Mouse (Mus musculus) intestine, embryonic 16.5 days (tissue): ENCODE measurements at regions not wholly inside any gene's neighbourhood (a gene's known extent, or its start where the extent isn't known, plus 50 kb on each side); places are given as distances from the start of the nearest gene placed in this dataset.

ENCODE experiments used
- ATAC-seq: fragments of 200-750 bp; cut with Nextera tagmentation; 2 replicates; pipeline ENCODE4 v1.8.0; 2017; ENCODE audit warnings: moderate TSS enrichment, moderate library complexity
- H3K27ac ChIP-seq: fragments of 300-500 bp; sonication (generic); 2 replicates; pipeline ENCODE4 v1.5.1; 2014; ENCODE audit warnings: mild to moderate bottlenecking, low read length
- H3K27me3 ChIP-seq: fragments of 300-500 bp; sonication (generic); replicated peaks from 2 replicates; pipeline ENCODE4 v1.6.1; 2014; ENCODE audit warnings: low read length, control low read depth, mixed read lengths; ENCODE audit not compliant: control insufficient read depth, insufficient read depth
- H3K36me3 ChIP-seq: fragments of 300-500 bp; sonication (generic); 2 replicates; pipeline ENCODE4 v1.6.1; 2014; ENCODE audit warnings: low read length, control low read depth; ENCODE audit not compliant: control insufficient read depth, insufficient read depth
- H3K4me1 ChIP-seq: fragments of 300-500 bp; sonication (generic); 2 replicates; pipeline ENCODE4 v1.6.1; 2014; ENCODE audit warnings: low read length, control low read depth, mixed read lengths; ENCODE audit not compliant: control insufficient read depth, insufficient read depth
- H3K4me2 ChIP-seq: fragments of 300-500 bp; sonication (generic); 2 replicates; pipeline ENCODE4 v1.6.1; 2014; ENCODE audit warnings: low read depth, low read length, control low read depth
- H3K4me3 ChIP-seq: fragments of 300-500 bp; sonication (generic); 2 replicates; pipeline ENCODE4 v1.5.1; 2014; ENCODE audit warnings: mild to moderate bottlenecking, low read length
- H3K9ac ChIP-seq: fragments of 300-500 bp; sonication (generic); 2 replicates; pipeline ENCODE4 v1.6.1; 2014; ENCODE audit warnings: low read depth, low read length
- H3K9me3 ChIP-seq: fragments of 300-500 bp; sonication (generic); 2 replicates; pipeline ENCODE4 v1.6.1; 2016; ENCODE audit warnings: low read length, control low read depth; ENCODE audit not compliant: control insufficient read depth
- WGBS: fragments of 180-500 bp; shearing (Covaris S2); extraction: QIAGEN DNeasy Blood & Tissue Kit; methylation state at CpG from one replicate; pipeline ENCODE4 v1.1.7; 2014; 5-methylcytosine and 5-hydroxymethylcytosine counted together

DNA sequence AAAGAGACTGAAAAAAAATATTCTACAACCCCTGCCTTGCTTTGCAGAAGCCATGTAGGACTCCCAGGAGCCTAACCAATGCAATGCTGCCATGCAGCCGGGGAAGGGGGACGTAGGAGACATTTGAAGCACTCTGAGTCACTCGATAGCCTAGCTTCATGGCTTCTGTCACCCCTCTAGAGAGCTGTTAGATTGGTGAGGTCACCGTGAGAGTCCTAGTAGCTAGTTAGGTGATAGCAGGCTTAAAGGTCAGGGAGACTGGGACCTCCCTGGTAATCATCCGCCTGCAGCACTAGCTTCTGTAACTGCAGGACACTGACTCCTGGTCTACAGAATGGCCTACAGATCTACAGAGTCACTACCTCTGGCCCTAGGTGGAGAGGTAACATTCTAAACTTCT, 177.0 kb upstream of the Jade1 start:
- 76% methylated on average over 5 of the region's 5 CpGs for WGBS
- Histone ChIP-seq H3K27ac (no peak overlapping the region), H3K9me3 (no peaks in the 10 kb centered on the region), H3K4me3 (no peak overlapping the region), H3K4me1 (peaks cover 7% of the 10 kb centered on the region), H3K9ac (no peak overlapping the region), H3K36me3 (no peaks in the 10 kb centered on the region), H3K27me3 (no peaks in the 10 kb centered on the region), H3K4me2 (no peak overlapping the region)
- ATAC-seq: no peak

DNA sequence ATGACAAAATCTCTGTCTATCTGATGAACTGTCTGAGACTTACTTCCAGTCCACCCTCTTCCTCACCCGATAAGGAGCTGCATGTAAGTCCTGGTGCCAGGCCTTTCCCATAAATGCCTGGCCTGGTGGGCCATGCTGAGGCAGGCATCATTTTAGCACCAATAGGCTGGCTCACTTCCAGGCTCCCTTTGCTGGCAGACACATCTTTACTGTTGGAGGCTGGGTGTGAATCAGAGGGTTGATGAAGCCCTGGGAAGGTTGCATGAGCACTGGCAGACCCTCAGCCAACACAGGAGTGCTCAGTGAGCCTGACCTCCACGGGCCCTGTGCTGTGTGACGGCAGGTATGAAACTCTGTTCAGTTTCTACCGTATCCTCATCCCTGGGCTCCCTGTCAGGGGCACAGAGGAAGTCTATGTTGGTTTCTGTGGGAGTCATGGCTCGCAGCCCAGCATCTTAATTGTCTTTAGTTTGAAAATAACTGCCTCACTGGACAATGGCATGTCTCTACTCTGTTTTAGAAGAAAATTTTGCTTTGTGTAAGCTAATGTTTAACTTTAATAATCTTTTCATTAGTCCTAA, 177.6 kb upstream of the Jade1 start:
- Histone ChIP-seq H3K9ac (no peak overlapping the region), H3K4me3 (no peak overlapping the region), H3K36me3 (no peaks in the 10 kb centered on the region), H3K4me1 (peaks cover 11% of the 10 kb centered on the region), H3K9me3 (no peaks in the 10 kb centered on the region), H3K27me3 (no peaks in the 10 kb centered on the region), H3K27ac (no peak overlapping the region), H3K4me2 (no peak overlapping the region)
- no peak for ATAC-seq
- 70% methylated on average over 5 of the region's 5 CpGs for WGBS

DNA sequence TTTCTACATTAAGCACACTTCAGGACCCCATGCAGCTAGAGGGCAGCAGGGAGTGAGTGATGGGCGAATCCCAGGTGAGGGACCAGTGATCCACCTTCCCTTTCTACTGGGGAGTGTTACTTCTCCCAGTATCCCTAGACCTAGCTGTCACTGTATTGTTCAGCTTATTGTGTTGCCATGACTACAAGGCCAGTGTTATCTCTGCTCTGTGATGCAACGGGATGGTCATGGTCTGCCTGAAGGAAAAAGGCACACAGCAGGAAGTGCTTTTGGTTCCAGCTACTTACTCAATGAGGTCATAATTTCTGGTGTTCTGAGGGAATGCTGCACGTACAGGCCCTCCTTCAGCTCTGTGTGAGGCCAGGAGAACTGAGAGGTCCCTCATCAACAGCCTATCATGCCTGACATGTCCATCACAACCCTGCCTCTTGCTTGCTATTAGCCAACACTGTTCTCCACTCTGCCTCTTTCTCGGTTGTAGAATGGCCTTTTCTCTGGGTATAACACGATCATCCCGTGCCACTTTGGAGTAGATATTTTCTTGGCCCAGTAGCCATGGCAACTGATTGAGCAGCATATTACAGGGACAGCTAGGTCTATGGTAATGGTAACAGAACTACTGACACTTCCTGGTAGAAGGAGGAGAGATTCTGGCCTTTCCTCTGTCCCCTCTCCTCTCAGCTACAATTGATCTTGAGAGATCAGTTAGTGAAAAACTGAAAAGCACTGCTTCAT, 178.5 kb upstream of the Jade1 start:
- Histone ChIP-seq H3K9ac (no peak overlapping the region), H3K4me1 (peaks cover 11% of the 10 kb centered on the region), H3K27ac (no peak overlapping the region), H3K36me3 (no peaks in the 10 kb centered on the region), H3K4me2 (no peak overlapping the region), H3K9me3 (no peaks in the 10 kb centered on the region), H3K27me3 (no peaks in the 10 kb centered on the region), H3K4me3 (no peak overlapping the region)
- WGBS: 53% methylated on average over 6 of the region's 6 CpGs
- peak; percentile 94 for ATAC-seq

DNA sequence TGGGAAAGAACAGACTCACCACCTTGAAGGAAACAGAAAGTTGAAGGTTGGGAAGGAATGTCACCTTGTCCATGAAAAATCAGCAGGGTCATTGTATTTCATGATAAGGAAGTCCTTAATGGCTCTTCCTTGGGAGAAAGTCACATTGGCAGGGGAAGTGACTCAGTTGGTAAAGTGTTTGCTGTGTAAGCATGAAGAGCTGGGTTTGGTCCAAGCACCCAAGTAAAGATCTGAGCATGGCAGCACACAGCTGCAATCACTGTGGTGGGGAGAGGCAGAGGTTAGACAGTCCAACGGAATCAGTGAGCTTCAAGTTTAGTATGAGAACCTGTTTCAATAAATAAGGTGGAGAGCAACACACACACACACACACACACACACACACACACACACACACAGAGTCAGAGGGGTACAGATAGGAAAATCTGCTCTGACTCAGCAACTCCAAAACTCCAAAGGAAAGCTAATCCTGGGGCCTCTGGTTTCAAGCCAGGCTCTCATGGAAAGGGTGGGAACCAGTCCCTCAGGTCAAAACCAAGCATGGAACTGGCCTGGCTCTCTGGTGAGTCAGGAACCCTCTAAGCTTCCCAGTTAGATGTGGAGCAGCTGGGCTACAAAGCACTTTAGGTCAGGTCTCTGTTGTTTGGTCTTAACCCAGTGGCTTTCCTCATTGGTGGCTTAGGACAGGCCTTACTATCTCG, 180.2 kb upstream of the Jade1 start:
- ATAC-seq: no peak
- Histone ChIP-seq H3K4me1 (peaks cover 11% of the 10 kb centered on the region), H3K36me3 (no peaks in the 10 kb centered on the region), H3K4me2 (no peak overlapping the region), H3K27ac (no peak overlapping the region), H3K4me3 (no peak overlapping the region), H3K27me3 (no peaks in the 10 kb centered on the region), H3K9ac (no peak overlapping the region), H3K9me3 (no peaks in the 10 kb centered on the region)
- WGBS: 78% methylated on average over 2 of the region's 2 CpGs

DNA sequence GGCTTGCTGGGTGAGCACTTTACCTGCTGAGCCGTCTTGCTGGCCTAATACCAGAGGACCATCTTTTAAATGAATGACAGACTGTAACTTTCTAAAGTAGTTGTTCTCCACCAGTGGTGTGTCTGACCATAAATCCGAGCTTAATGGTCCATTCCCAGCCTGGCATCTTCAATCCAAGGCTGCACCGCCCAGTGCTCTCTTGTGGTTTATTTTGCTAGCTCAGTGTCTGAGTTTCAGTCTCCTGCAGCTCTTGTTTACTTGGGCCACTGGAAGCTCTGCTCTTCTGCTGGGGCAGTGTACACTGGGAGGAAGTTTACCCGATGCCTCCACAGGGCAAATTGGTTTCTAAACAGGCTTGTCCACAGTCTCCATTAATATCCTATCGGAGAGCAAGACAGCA, 182.3 kb upstream of the Jade1 start:
- no peak for ATAC-seq
- Histone ChIP-seq H3K27me3 (no peaks in the 10 kb centered on the region), H3K4me1 (peaks cover 8% of the 10 kb centered on the region), H3K9ac (no peak overlapping the region), H3K27ac (no peak overlapping the region), H3K4me3 (no peak overlapping the region), H3K4me2 (no peak overlapping the region), H3K9me3 (no peaks in the 10 kb centered on the region), H3K36me3 (no peaks in the 10 kb centered on the region)
- 46% methylated on average over 5 of the region's 5 CpGs for WGBS

DNA sequence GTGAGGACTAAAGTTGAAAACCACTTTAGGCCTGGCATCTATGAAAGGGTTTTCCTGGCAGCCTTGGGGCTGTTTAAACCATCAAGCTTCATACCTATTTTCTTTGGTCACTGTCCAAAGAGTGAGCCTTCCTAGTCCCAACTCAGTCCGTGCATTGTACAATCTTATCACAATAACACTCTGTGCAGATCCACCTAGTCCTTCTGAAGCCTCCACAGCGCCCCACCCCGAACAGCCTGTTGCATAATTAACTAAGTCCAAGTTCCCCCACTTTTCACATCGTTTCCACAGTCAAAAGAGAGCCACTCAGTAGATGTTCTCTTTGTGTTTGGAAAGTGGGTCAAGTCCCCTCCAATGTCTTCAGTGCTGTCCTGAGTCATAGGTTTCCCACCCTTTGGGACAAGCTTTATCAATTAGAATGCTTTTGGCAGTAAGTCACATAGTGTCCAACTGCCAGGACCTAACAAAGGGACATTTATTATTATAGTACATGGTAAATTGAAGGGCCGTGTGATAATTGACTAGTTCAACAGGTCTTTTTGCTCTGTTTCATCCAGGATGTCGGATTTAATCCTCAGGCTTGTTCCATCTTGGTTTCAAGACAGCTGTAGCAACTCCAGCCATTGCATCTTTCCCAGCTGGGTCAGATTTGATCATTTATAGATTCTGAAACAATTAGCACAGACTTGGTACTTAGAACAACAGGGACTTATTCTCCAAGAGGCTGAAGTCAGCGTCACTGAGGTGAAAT, 187.0 kb upstream of the Jade1 start:
- ATAC-seq: 0 out of 2 replicates have a peak, but pooled peaks have one; percentile 38
- no peak overlapping the region for H3K4me2 ChIP-seq
- 70% methylated on average over 7 of the region's 7 CpGs for WGBS

DNA sequence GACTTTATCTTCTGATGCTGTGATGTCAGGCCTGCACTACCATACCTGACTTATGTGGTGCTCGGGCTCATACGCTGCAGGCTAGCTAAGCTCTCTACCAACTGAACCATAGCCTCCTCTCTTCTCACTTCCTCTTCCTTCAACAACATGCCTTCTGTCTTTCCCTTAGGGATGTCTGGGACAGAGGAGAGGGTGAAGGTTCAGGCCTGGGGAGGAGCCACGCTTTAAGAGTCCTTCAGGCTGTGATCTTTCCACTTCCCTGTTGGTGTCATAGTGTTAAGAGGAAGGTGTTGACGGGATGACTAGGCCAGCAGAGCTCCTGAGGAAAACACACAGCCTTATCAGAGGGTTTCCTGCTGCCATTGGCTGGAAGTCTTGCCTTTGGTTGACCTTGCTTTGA, 188.8 kb upstream of the Jade1 start:
- no peak for ATAC-seq
- 76% methylated on average over 4 of the region's 4 CpGs for WGBS
- H3K9me3 ChIP-seq: no peaks in the 10 kb centered on the region

More for the DNA sequence above, 187.0 kb upstream of the Jade1 start:
- no peaks in the 10 kb centered on the region for H3K9me3 ChIP-seq
- H3K27ac ChIP-seq: no peak overlapping the region
- no peak overlapping the region for H3K4me3 ChIP-seq
- no peaks in the 10 kb centered on the region for H3K36me3 ChIP-seq
- peaks cover 3% of the 10 kb centered on the region; the same call in 1 of the 2 replicates for H3K4me1 ChIP-seq
- no peaks in the 10 kb centered on the region for H3K27me3 ChIP-seq
- H3K9ac ChIP-seq: no peak overlapping the region

DNA sequence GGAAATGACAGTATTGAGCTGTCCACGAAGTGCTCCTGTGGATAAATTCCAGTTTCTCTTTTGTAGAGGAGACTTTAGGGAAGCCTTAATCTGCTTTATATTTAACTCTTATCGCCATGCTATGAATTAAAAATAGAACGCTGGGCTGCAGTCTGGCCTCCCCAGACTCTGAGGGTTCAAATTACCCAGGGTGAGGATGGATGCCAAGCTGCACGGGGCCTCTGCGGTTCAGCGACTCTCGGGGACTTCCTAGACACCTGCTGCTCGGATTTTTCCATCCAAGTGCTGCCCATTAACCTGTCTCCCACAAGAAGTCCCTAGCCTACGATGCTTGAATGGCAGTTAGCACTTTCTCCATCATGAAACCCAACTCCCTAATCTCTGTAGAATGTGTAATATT, 189.3 kb upstream of the Jade1 start:
- 64% methylated on average over 9 of the region's 9 CpGs for WGBS
- H3K27me3 ChIP-seq: no peaks in the 10 kb centered on the region
- H3K4me3 ChIP-seq: no peak overlapping the region
- no peak overlapping the region for H3K4me2 ChIP-seq
- H3K27ac ChIP-seq: no peak overlapping the region
- no peak overlapping the region for H3K9ac ChIP-seq
- H3K4me1 ChIP-seq: no peaks in the 10 kb centered on the region
- H3K9me3 ChIP-seq: no peaks in the 10 kb centered on the region
- H3K36me3 ChIP-seq: no peaks in the 10 kb centered on the region
- no peak for ATAC-seq

More for the DNA sequence above, 188.8 kb upstream of the Jade1 start:
- H3K4me3 ChIP-seq: no peak overlapping the region
- H3K27ac ChIP-seq: no peak overlapping the region
- H3K27me3 ChIP-seq: no peaks in the 10 kb centered on the region
- no peaks in the 10 kb centered on the region for H3K36me3 ChIP-seq
- H3K9ac ChIP-seq: no peak overlapping the region
- no peak overlapping the region for H3K4me2 ChIP-seq
- no peaks in the 10 kb centered on the region for H3K4me1 ChIP-seq

DNA sequence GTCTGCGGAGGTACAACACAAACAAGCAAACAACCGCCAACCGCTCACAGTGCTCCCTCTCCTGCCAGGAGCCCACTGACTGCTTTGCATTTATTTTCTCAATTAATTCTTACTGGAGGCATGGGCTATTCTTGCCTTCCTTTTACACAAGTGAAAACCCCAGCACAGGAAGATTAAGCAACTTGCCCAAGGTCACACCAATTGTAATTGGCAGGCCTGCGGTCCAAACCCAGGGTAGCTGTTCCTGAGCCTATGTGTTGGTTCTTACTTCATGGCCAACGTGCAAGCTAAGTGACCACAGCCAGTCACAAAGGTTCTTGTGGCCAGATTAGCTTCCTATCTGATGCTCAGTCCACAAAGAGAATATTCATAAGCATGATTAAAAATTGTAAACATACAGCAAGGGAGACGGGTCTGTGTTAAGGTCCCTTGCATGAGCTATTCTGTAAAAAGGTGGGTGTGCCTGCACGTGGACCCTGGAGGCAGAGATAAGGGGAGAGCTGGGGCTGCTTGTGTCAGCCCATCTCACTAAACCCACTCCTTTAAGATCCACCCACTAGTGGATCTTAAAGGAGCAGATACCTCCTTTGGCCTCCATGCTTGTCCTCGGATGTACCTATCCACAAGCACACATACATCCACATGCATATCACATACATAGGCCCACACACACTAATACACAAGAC, 190.2 kb upstream of the Jade1 start:
- Histone ChIP-seq H3K27me3 (no peaks in the 10 kb centered on the region), H3K4me2 (no peak overlapping the region), H3K9ac (no peak overlapping the region), H3K9me3 (no peaks in the 10 kb centered on the region), H3K36me3 (no peaks in the 10 kb centered on the region), H3K4me3 (no peak overlapping the region), H3K27ac (no peak overlapping the region), H3K4me1 (no peaks in the 10 kb centered on the region)
- 73% methylated on average over 8 of the region's 8 CpGs for WGBS
- no peak for ATAC-seq
